Mouse (Mus musculus) liver, adult (tissue): Measurements from ENCODE around the gene Vwa8.

Source experiments
- GATA4 ChIP-seq: IDR thresholded peaks from 2 replicates; pipeline ENCODE4 v1.6.1; 2014; ENCODE audit warnings: mild to moderate bottlenecking, low read length; ENCODE audit not compliant: insufficient replicate concordance

Gene Vwa8

DNA sequence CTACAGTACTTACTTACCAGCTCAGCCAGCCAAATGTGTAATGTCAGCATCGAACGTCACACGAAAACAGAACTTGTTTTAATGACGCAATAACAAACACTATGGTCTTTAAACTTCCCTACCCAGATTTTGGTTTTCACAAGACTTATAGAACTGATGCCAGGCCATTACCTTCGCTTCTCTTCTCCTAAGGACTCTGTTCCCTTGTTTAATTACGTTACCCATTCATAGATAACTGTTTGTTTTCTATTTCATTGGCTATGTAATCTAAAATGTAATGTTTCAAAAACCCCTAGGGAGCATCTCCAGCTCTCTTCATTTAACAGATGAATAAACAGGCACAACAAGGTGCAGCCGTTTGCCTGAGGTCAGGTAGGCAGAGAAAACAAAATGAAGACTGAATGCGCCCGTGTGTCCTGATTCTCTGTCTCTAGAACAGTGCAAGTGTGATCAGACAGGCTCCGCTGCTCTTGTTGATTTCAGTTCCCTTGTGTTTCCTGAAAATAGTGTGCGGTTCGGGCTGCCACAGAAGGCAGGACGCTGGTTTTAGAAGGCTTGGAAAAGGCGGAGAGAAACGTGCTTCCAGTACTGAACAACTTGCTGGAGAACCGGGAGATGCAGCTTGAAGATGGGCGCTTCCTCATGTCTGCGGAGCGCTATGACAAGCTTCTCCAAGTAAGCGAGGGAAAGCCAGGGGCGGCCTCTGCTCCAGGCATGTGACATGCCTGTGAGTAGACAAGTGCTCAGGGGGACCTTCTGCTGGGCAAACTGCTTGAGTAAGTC is 76.1 kb downstream of the Vwa8 start:
- TF ChIP-seq GATA4, result no peak

DNA sequence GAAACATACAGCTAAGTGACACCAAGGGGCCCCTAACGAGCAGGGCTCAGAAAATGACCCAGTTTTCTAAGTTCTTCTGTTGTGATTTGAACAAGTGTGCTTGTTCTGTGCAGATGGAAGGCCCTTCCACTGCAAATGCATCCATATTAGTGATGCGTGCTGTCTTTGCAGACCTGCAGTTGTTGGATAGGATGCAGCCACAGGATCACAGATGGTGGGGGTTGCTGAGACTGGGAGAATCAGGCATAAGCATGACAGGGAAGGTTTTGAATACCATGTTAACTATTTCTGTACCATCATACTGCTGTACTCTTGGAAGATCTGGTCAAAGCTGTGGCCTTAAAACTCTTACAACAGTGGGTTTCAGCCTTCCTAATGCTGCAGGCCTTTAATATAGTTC is 83.2 kb downstream of the Vwa8 start:
- TF ChIP-seq GATA4, result no peak

DNA sequence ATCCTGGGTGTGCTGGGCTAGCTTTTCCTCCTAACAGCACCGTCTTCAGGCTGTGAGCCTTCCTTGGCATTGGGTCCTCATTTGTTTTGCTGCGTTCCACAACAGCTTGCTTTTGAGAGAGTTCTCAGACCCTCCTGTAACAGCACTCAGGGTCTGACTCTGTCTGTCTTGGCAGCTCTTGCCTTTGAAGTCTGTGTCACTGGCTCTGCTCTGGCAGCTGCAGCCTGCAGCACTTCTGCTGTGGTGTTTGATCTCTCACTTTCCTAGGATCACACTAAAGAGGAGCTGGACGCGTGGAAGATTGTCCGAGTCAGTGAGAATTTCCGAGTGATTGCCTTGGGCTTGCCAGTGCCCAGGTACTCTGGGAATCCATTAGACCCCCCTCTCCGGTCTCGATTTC is 84.5 kb downstream of the Vwa8 start:
- no peak for TF ChIP-seq GATA4

DNA sequence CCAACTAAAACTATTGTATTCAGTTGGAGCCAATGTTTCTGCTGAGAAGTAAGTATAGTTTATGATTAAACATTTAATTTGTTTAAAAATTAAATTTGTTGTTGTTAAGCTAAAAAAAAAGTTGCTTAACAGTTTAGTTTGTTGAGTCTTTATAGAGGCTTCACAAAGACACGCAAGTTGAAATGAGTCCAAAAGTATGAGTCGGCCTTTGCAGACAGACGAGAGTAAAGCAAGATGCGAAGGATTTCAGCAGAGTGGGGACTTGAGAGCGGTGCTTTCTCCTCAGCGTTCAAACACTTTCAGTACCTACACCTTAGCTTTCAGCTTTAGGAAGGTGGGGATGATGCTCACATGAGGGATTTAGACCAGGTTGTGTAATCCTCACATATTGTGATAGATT is 85.7 kb downstream of the Vwa8 start:
- TF ChIP-seq GATA4, result no peak

DNA sequence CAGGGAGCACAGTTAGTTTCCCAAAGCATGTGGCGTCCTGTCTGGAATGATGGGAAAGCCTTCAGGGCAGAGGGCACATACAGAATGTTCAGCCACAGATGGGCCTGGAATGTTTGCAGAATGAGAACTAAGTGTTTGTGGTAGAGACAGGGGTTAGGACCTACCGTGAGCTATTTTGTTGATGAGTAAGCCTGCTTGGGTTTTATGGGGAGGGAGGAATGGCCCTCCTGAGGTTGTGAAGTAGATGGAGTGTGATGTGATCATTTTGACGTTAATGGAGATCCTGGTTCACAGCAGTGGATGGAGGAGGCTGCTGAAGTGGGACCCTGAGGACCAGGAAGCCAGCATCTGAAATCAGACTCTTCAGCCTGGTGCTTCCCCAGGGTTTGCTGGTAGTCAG is 86.9 kb downstream of the Vwa8 start:
- no peak for TF ChIP-seq GATA4

DNA sequence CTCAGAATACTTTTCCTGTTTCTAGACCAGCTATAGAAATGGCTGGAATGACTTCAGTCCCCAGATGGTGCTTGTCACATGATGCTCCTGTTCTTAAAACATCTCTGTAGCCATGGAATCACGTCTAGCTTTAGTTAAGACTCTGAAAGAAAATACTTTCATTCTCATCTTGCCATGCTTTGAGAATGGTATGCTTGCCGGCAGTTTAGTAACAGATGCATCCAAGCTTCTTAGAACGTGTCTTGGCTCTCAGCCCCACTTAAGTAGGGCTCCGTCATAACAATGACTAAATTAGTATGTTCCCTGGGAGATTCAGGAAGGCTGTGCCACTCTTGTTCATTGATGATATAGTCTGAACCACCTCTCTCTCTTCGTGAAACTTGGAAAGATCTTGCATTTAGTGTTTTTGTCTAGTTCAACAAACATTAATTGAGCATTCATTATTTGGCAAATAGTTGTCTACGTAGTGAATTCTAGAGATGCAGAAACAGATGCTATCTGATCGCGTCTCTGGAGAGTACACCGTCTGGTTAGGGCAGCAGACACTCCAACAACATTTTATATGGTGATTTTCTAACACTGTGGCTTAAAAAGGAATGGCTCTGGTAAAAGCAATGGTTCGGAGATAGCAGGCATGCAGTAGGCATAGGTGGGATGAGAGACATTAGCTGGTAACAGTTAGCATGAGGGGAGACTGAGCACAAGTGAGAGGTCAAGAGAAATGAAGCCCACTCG is 93.1 kb downstream of the Vwa8 start:
- no peak for TF ChIP-seq GATA4

DNA sequence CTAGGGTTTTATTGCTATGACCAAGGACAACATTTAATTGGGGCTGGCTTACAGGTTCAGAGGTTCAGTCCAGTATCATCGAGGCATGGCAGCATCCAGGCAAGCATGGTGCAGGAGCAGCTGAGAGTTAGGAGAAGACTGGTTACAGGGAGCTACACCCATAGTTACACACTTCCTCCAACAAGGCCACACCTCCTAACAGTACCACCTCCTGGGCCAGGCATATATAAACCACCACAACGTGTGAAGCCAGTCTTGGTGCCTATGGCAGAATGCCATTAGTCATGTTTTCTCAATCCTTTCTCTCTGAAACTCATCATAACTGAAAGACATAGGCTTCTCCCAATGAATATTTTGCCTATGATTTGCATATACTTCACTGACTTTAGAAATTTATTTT is 106.9 kb downstream of the Vwa8 start:
- no peak for TF ChIP-seq GATA4

DNA sequence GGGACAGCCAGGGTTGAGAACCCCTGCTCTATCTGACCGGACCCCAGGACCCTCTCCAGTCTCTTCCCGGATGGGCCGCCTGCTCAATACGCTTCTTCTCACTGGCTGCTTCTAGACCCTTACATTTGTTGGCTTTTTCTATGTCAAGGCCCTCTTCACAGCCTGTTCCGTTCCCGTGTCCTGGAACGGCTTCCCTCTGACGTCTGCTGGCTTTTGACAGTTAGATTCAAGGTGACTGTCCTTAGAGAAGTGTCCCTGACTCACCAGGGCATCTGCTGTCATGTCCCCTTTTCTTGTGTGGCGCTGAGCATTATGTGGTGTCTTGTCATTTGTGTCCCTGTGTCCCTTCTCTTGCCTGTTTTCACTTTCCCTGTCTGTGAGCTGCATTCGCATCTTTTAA is 121.8 kb downstream of the Vwa8 start:
- TF ChIP-seq GATA4, result no peak

DNA sequence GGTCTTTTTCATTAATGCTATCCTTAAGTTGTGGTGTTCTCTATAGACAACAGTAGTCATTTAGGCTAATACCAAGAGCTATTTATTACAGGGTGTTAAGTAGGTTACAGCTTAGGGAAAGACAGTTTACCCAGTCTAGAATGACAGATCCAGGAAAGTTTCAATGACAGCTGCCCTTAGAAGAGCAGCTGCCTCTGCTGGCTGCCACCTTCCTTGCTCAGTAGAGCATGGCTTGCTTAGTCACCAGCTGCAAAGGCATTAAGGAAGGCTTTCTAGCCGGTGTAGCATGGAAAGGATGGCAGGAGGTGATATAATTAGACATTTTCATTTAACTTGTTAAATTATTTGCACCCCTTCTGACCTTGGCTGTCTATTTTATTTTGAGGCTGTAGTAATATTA is 123.6 kb downstream of the Vwa8 start:
- no peak for TF ChIP-seq GATA4

DNA sequence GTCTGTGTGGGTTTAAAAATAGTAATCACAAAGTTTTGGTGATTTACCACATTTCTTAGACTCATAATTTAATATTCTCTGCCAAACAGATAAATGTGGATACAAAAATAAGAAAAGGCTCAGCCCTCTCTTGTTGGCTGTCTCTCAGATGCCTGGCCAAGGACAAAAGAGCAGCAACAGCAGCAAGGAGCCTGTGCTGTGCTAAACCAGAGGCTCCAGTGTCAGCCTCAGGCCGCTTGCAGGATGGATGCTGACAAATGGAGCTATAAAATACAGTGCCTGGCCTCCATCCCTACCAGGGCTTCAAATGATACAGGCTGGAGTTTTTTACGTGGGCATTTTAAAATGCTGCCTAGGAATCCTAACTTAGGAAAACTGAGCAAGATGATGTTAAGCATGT is 134.3 kb downstream of the Vwa8 start:
- TF ChIP-seq GATA4, result no peak

DNA sequence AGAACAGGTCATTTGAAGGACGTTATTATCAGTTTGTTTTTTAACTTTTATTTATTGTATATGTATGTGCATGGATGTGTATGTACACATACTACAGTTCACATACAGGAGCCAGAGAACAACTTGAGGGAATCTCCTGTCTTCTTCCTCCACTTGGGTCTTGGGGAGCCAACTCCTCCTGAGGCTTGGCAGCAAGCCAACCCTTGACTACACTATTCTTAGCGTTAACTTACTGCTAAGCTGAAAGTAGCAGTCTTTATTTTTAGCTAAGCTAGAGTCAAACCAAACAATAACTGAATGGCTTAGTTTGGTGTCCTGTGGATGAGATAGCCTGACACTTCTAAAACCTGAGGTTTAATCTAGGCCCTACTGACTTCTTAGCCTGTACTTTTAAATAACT is 135.4 kb downstream of the Vwa8 start:
- no peak for TF ChIP-seq GATA4

DNA sequence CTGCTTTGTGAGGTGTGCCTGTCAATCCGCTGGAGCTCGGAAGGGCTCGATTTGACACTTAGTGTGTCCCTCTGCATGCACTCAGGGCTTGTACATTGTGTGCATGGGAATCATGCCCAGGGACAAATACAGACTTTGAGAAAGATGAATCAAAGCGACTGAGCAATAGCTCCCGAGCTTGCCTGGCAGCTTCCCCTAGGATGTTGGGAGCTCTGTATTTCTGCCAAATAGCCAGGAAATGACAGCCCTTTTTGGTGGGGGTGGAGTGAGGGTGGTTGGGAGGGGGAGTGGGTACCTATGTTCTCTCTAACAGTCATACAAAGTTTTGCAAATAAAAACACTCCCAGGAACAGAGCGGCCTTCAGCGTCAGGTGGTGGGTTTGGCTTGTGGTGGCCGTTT is 138.7 kb downstream of the Vwa8 start:
- no peak for TF ChIP-seq GATA4

DNA sequence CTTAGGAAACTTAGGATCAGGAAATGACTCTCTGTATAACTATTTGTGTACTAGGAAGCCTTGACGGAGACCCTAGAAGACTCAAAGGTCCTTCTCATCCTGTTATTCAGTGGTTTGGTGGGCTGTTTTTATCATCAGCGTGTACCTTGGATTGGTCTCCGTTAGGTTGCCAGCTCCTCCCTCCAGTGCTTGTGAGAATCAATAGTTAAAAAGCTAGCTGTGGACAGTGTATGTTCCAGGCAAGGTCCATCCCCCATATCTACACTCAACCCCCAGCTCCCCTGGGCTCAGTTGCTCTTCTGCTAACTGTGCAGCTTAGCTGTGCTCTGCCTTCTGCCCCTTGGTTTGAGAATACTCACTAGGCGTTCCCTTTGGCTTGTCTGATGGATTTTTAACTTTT is 143.6 kb downstream of the Vwa8 start:
- TF ChIP-seq GATA4, result no peak

DNA sequence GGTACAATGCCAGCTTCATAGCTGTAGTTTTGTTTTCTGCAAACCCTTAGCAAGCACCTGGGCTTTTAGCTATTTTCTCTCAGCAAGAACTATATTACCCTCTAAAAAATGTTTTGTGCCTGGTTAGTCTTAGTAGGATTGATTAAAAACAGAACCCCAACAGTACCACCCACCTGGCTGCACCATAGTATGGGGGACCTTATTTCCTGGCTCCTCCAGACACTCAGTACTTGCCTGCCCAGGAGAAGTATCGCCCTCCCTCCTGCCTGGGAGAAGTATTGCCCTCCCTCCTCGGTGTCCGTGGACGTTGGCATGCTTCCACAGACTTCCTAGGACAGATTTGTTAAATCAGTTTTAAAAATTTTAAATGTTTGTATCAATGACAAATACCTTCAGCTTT is 144.7 kb downstream of the Vwa8 start:
- TF ChIP-seq GATA4, result no peak

DNA sequence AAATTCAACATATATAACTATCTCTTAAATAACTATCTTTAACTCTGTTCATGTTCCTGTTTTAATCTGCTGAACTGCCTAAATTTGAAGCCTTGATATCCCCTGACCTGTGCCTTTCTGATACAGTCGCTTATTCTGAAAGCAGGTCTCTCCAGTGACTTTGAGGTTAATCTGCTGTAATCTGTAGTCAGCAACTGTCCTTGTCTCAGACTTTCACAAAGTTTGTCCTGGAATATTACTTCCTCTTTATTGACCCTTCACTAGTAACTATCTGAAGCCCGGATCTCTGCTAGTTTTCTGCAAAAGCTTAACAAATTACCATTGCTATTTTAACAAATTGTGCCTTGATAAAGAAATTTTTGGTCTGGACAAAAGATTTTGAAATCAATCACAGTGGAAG is 147.5 kb downstream of the Vwa8 start:
- TF ChIP-seq GATA4, result no peak

DNA sequence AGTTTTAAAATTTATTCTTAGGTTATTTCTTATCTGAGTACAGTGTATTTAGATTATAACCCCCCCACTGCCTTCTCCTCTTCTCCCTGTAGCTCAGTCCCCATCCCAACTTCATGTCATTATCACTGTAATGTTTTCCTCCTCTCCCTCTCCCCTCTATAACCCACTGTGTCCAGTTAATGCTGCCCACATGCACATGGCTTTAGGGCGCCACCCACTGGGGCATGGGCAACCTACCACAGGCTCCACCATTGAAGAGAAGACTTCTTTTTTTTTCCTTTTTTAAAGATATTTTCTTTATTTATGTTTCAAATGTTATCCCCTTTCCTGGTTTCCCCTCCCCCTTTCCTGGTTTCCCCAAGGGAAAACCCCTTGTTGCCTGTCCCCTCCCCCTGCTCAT is 154.7 kb downstream of the Vwa8 start:
- TF ChIP-seq GATA4, result no peak

DNA sequence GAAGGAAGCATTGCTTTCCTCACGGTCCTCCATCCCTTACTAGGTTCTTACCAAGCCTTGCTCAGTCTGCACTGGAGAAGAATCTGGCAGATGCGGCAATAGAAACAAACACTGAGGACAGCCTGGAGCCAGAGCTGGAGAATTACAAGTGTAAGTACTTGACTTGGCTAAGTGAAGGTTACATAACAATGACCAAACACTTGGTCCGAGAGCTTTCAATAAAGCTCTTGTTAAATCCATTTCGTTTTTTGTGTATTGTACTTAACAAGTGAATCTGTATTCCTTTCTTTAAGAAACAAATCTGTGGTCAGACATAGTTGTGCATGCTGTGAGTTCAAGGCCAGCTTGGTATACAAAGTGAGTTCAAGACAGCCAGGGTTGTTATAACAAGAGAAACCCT is 169.7 kb downstream of the Vwa8 start:
- TF ChIP-seq GATA4, result no peak
